In genomic region chr14:55866962-55867361, GRCm38 (mm10) we compare ENCODE assay signal across 8 mouse cellular contexts. TPM values are rescaled to one million over a fixed set of nuclear protein-coding genes. Genes with fewer than 3 reads are reported as not detected.
DNase-seq lines count a peak whose midpoint lies in the region; ATAC-seq and TF ChIP-seq lines count a peak whose summit lies in the region.

No protein-coding gene starts in this region.

- no peak overlapping the region for H3K9ac ChIP-seq in lung, postnatal 0 days (replicated peaks; ENCODE audit: low read depth)

- no peak overlapping the region for H3K4me3 ChIP-seq in lung, postnatal 0 days (ENCODE audit: low read depth, low read length)

- H3K9me3 ChIP-seq in lung, postnatal 0 days (ENCODE audit: low read length), result no peaks in the 10 kb centered on the region

- no peak for ATAC-seq in lung, postnatal 0 days
- ATAC-seq in megakaryocyte progenitor cell, adult 5-6 weeks (replicated peaks; ENCODE audit: poor library complexity), result no peak; the same call in 1 of the 2 replicates

- TF ChIP-seq EP300 in lung, postnatal 0 days (IDR thresholded peaks at IDR 0.05), result no peak

- 31% methylated on average over 4 of the region's 4 CpGs for WGBS in lung, postnatal 0 days

- H3K4me2 ChIP-seq in lung, postnatal 0 days (replicated peaks; ENCODE audit: low read depth, low read length), result no peak overlapping the region

- peak; percentile 50 to 69 for DNase-seq in frontal cortex, postnatal 36 days (ENCODE audit: low spot score in 2 of 2)
- DNase-seq in frontal cortex, postnatal 10 days (ENCODE audit: low spot score in 2 of 2), result no peak
- DNase-seq in ovary, postnatal 14 days (ENCODE audit: low spot score), result peak; percentile 58
- no peak for DNase-seq in ovary, adult 18-20 months (ENCODE audit: low spot score)
- peak; percentile 78 for DNase-seq in adrenal gland, postnatal 10 days
- DNase-seq in forelimb bud, embryonic 11.5 days (ENCODE audit: low read depth, low spot score), result peak; percentile 80
- DNase-seq in lung, postnatal 0 days (ENCODE audit: low spot score), result peak; percentile 77

- peaks cover 22% of the 10 kb centered on the region for H3K36me3 ChIP-seq in lung, postnatal 0 days (ENCODE audit: insufficient read depth, low read length)

- TF ChIP-seq CTCF in lung, postnatal 0 days (IDR thresholded peaks at IDR 0.05), result peak; percentile 90

- H3K4me1 ChIP-seq in lung, postnatal 0 days (ENCODE audit: insufficient read depth, low read depth, low read length), result no peaks in the 10 kb centered on the region

- H3K27me3 ChIP-seq in lung, postnatal 0 days (replicated peaks; ENCODE audit: insufficient read depth, low read length), result no peaks in the 10 kb centered on the region

- no peak overlapping the region for H3K27ac ChIP-seq in lung, postnatal 0 days (ENCODE audit: low read length)

RNA-seq across cellular contexts. Expression of gene Nynrin, which starts 13.2 kb away (rescaled TPM):
- total RNA-seq in adrenal gland, postnatal 10 days (2021), result 10 to 100 TPM; 20.7 to 24.4 TPM
- polyA plus RNA-seq in lung, postnatal 0 days (2015; fragmentation: Nextera tagmentation; extraction: Ambion mirVana), result 4.2 and 4.7 TPM in 2 replicates
- 2.8 and 3.9 TPM in 2 replicates for total RNA-seq in megakaryocyte progenitor cell, adult 5-6 weeks (2015)
- 1.9 and 2.7 TPM in 2 replicates for total RNA-seq in megakaryocyte progenitor cell, adult 5-6 weeks (2017)

RNA-seq across cellular contexts. Expression of gene Cbln3, which starts 17.2 kb away (rescaled TPM):
- total RNA-seq in adrenal gland, postnatal 10 days (2021), result under 1 TPM; 0.15 to 0.48 TPM
- 0.26 and 0.44 TPM in 2 replicates for polyA plus RNA-seq in lung, postnatal 0 days (2015; fragmentation: Nextera tagmentation; extraction: Ambion mirVana)
- 0.17 TPM in 1 of 2 replicates, not detected in the other for total RNA-seq in megakaryocyte progenitor cell, adult 5-6 weeks (2015)
- total RNA-seq in megakaryocyte progenitor cell, adult 5-6 weeks (2017), result 0.07 TPM in 1 of 2 replicates, not detected in the other

RNA-seq across cellular contexts. Expression of gene Khnyn, which starts 17.8 kb away (rescaled TPM):
- total RNA-seq in adrenal gland, postnatal 10 days (2021), result 10 to 100 TPM; 17.1 to 23.8 TPM
- 10.1 and 11.7 TPM in 2 replicates for polyA plus RNA-seq in lung, postnatal 0 days (2015; fragmentation: Nextera tagmentation; extraction: Ambion mirVana)
- total RNA-seq in megakaryocyte progenitor cell, adult 5-6 weeks (2015), result 4.6 and 6.1 TPM in 2 replicates
- total RNA-seq in megakaryocyte progenitor cell, adult 5-6 weeks (2017), result 14.3 and 15.3 TPM in 2 replicates

RNA-seq across cellular contexts. Expression of gene Sdr39u1, which starts 33.1 kb away (rescaled TPM):
- 100 to 1,000 TPM in 1 of 2 experiments, 10 to 100 TPM in 1; 90.9 to 109 TPM for total RNA-seq in adrenal gland, postnatal 10 days (2021)
- polyA plus RNA-seq in lung, postnatal 0 days (2015; fragmentation: Nextera tagmentation; extraction: Ambion mirVana), result 43.0 and 46.3 TPM in 2 replicates
- total RNA-seq in megakaryocyte progenitor cell, adult 5-6 weeks (2015), result 11.7 and 18.2 TPM in 2 replicates
- total RNA-seq in megakaryocyte progenitor cell, adult 5-6 weeks (2017), result 4.2 and 6.9 TPM in 2 replicates

RNA-seq across cellular contexts. Expression of gene Nfatc4, which starts 44.0 kb away (rescaled TPM):
- 10 to 100 TPM; 23.5 to 28.2 TPM for total RNA-seq in adrenal gland, postnatal 10 days (2021)
- polyA plus RNA-seq in lung, postnatal 0 days (2015; fragmentation: Nextera tagmentation; extraction: Ambion mirVana), result 17.1 and 18.1 TPM in 2 replicates
- not detected in 2 replicates for total RNA-seq in megakaryocyte progenitor cell, adult 5-6 weeks (2015)
- not detected in 2 replicates for total RNA-seq in megakaryocyte progenitor cell, adult 5-6 weeks (2017)

Comparison
In these comparisons a context has a peak if more than half of its experiments do, and no peak if none do; other contexts are left out.
1. DNase-seq: peak in frontal cortex, postnatal 36 days (2 of 2), ovary, postnatal 14 days (single experiment), adrenal gland, postnatal 10 days (single experiment), forelimb bud, embryonic 11.5 days (single experiment) and lung, postnatal 0 days (single experiment); none in frontal cortex, postnatal 10 days (0 of 2) and ovary, adult 18-20 months (single experiment).
2. RNA of gene Nynrin, which starts 13.2 kb away (total RNA-seq): 20.7 to 24.4 TPM in adrenal gland, postnatal 10 days; 1.9 to 3.9 TPM in megakaryocyte progenitor cell, adult 5-6 weeks; every median in the first group is over 4 times any median in the second.